Mouse (Mus musculus): ENCODE data around the gene Mterf1b. TPM values are rescaled to one million over a fixed set of nuclear protein-coding genes. Genes with fewer than 3 reads are reported as not detected.
"Not testable (repeated sequence)": the region's sequence is repeated elsewhere in the genome, so short reads cannot be mapped to it uniquely, and the experiment has no call there.

Gene Mterf1b
- polyA plus RNA-seq, 2 experiments: 1.8 to 2.1 TPM

DNA sequence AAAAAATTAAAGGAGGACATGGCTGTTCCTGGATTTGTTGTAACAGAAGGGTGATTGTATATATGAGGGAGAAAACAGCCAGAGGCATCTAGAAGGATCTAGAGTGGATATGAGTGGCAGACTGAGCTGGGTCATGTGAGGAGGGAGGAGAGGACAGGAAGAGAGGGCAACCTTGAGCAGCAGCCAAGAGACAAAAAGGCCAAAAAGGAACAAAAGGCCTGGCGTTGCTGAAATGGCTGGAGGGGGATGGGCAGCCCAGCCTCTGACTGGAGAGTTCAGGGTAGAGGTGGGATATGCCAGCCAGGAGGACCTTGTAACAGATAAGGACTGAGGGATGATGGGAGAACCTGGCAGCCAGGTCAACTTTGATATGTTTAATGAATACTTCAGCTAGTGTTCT, 2.9 kb downstream of the Mterf1b start:
- no peak for DNase-seq (ENCODE audit: low read depth in 3 of 3, low spot score in 3 of 3)
- no peaks in the 10 kb centered on the region for H3K9me3 ChIP-seq (ENCODE audit: control insufficient read depth, low read length)
- H3K9ac ChIP-seq (replicated peaks): no peak overlapping the region
- TF ChIP-seq CTCF (IDR thresholded peaks at IDR 0.05; ENCODE audit: low read depth): no peak
- no peak for TF ChIP-seq EP300 (IDR thresholded peaks at IDR 0.05; ENCODE audit: low read depth)
- ATAC-seq (ENCODE audit: insufficient read depth): no peak
- H3K27ac ChIP-seq: no peak overlapping the region
- H3K4me1 ChIP-seq (replicated peaks; ENCODE audit: control insufficient read depth in 2 of 2, insufficient read depth in 2 of 2, low read length in 1 of 2): peaks cover 0 to 3% of the 10 kb centered on the region in 2 experiments; a peak in 2 of 4 replicates
- no peak overlapping the region for H3K4me3 ChIP-seq (ENCODE audit: insufficient read depth in 1 of 2, low read depth in 2 of 2, low read length in 2 of 2)
- 50% methylated on average over 1 of the region's 1 CpGs for WGBS (ENCODE audit: insufficient replicate concordance)
- no peak overlapping the region for H3K4me2 ChIP-seq (ENCODE audit: low read depth)
- H3K27me3 ChIP-seq (ENCODE audit: control insufficient read depth, insufficient read depth, low read length): no peaks in the 10 kb centered on the region
- no peaks in the 10 kb centered on the region for H3K36me3 ChIP-seq (replicated peaks; ENCODE audit: control insufficient read depth, insufficient read depth, low read depth)

DNA sequence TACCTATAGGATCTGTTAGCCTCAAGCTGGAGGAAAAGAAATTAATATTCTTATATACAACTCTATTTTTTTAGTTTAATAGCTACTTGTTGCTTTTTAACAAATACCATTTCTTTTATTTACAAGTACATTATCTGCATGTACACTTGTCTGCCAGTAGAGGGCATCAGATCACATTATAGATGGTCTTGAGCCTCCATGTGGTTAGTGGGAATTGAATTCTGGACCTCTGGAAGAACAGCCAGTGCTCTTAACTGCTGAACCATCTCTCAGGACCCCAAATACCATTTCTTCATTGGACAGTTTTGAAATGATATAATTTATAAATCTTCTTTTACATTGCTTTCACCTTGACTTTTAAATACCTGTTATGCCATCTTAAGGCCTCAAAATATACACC, 9.2 kb downstream of the Mterf1b start:
- Histone ChIP-seq H3K27me3 (ENCODE audit: control insufficient read depth, insufficient read depth, low read length) (no peaks in the 10 kb centered on the region), H3K4me1 (replicated peaks; ENCODE audit: control insufficient read depth in 2 of 2, insufficient read depth in 2 of 2, low read length in 1 of 2) (no peaks in the 10 kb centered on the region), H3K9me3 (ENCODE audit: control insufficient read depth, low read length) (no peaks in the 10 kb centered on the region), H3K36me3 (replicated peaks; ENCODE audit: control insufficient read depth, insufficient read depth, low read depth) (no peaks in the 10 kb centered on the region), H3K27ac (no peak overlapping the region), H3K4me2 (ENCODE audit: low read depth) (no peak overlapping the region), H3K4me3 (ENCODE audit: insufficient read depth in 1 of 2, low read depth in 2 of 2, low read length in 2 of 2) (no peak overlapping the region), H3K9ac (replicated peaks) (no peak overlapping the region)
- TF ChIP-seq EP300 (IDR thresholded peaks at IDR 0.05; ENCODE audit: low read depth) (no peak), CTCF (IDR thresholded peaks at IDR 0.05; ENCODE audit: low read depth) (peak; percentile 56)
- DNase-seq (ENCODE audit: low read depth in 3 of 3, low spot score in 3 of 3) (no peak), ATAC-seq (ENCODE audit: insufficient read depth) (no peak)

- WGBS (ENCODE audit: insufficient replicate concordance): 80% methylated on average over 19 of the region's 19 CpGs
- H3K9ac ChIP-seq (replicated peaks); H3K9me3 ChIP-seq (ENCODE audit: control insufficient read depth, low read length); DNase-seq (ENCODE audit: low read depth in 3 of 3, low spot score in 3 of 3); H3K27ac ChIP-seq; H3K36me3 ChIP-seq (replicated peaks; ENCODE audit: control insufficient read depth, insufficient read depth, low read depth); H3K27me3 ChIP-seq (ENCODE audit: control insufficient read depth, insufficient read depth, low read length); H3K4me1 ChIP-seq (replicated peaks; ENCODE audit: control insufficient read depth in 2 of 2, insufficient read depth in 2 of 2, low read length in 1 of 2); ATAC-seq (ENCODE audit: insufficient read depth); H3K4me2 ChIP-seq (ENCODE audit: low read depth); H3K4me3 ChIP-seq (ENCODE audit: insufficient read depth in 1 of 2, low read depth in 2 of 2, low read length in 2 of 2): not testable (repeated sequence)
Observed at GRCm38 (mm10) chr5:4202276-4202810, 10.2 kb downstream of the Mterf1b start.

- H3K9ac ChIP-seq (replicated peaks); DNase-seq (ENCODE audit: low read depth in 3 of 3, low spot score in 3 of 3); H3K36me3 ChIP-seq (replicated peaks; ENCODE audit: control insufficient read depth, insufficient read depth, low read depth); H3K4me2 ChIP-seq (ENCODE audit: low read depth); H3K4me1 ChIP-seq (replicated peaks; ENCODE audit: control insufficient read depth in 2 of 2, insufficient read depth in 2 of 2, low read length in 1 of 2); H3K4me3 ChIP-seq (ENCODE audit: insufficient read depth in 1 of 2, low read depth in 2 of 2, low read length in 2 of 2); ATAC-seq (ENCODE audit: insufficient read depth); H3K27me3 ChIP-seq (ENCODE audit: control insufficient read depth, insufficient read depth, low read length); H3K9me3 ChIP-seq (ENCODE audit: control insufficient read depth, low read length); H3K27ac ChIP-seq: not testable (repeated sequence)
- WGBS (ENCODE audit: insufficient replicate concordance): 72% methylated on average over 3 of the region's 3 CpGs
Observed at GRCm38 (mm10) chr5:4210082-4210481, 17.9 kb downstream of the Mterf1b start.

GRCm38 (mm10) chr5:4221309-4221708, 29.1 kb downstream of the Mterf1b start:
- Histone ChIP-seq H3K9ac (replicated peaks) (no peak overlapping the region), H3K27ac (no peak overlapping the region), H3K4me2 (ENCODE audit: low read depth) (no peak overlapping the region), H3K4me1 (replicated peaks; ENCODE audit: control insufficient read depth in 2 of 2, insufficient read depth in 2 of 2, low read length in 1 of 2) (no peaks in the 10 kb centered on the region), H3K4me3 (ENCODE audit: insufficient read depth in 1 of 2, low read depth in 2 of 2, low read length in 2 of 2) (no peak overlapping the region), H3K9me3 (ENCODE audit: control insufficient read depth, low read length) (no peaks in the 10 kb centered on the region), H3K36me3 (replicated peaks; ENCODE audit: control insufficient read depth, insufficient read depth, low read depth) (no peaks in the 10 kb centered on the region), H3K27me3 (ENCODE audit: control insufficient read depth, insufficient read depth, low read length) (no peaks in the 10 kb centered on the region)
- ATAC-seq (ENCODE audit: insufficient read depth): no peak
- 67% methylated on average over 3 of the region's 3 CpGs for WGBS (ENCODE audit: insufficient replicate concordance)
- TF ChIP-seq CTCF (IDR thresholded peaks at IDR 0.05; ENCODE audit: low read depth): no peak
- no peak for TF ChIP-seq EP300 (IDR thresholded peaks at IDR 0.05; ENCODE audit: low read depth)
- no peak for DNase-seq (ENCODE audit: low read depth in 3 of 3, low spot score in 3 of 3)

All from liver, embryonic 14.5 days (tissue).